Mouse (Mus musculus): ENCODE data around the gene Dffa.

DNA sequence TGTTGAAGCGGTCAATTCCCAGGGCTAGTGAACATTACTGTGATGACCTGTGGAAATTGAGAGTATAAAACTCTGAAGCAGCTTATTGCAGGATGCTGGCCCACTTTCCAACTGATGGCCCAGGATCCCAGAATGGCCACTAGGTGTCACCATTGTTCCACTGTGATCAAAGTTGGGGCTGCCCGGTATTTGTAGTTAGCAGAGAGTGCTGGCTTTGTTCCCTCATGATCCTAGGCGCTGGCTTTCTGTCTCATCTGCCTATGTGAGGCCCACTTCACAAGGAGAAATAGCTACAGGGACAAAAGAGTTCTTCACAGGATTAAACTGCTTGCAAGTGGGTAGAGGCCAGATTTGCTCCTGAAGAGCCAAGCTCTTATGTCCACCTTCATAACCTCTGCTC is 40.5 kb downstream of the Dffa start:
- TF ChIP-seq GATA1 (IDR thresholded peaks at IDR 0.05; ENCODE audit: borderline replicate concordance, low read length) (no peak), CTCF (IDR thresholded peaks at IDR 0.05; ENCODE audit: low read depth, low read length) (peak; percentile 92), TAL1 (conservative IDR thresholded peaks at IDR 0.05; ENCODE audit: low read depth, low read length) (no peak)

Data from G1E (cell line).